8 mouse cellular contexts compared by ENCODE assay signal in genomic region chr6:122825923-122826742, GRCm38 (mm10). TPM values are rescaled to one million over a fixed set of nuclear protein-coding genes. Genes with fewer than 3 reads are reported as not detected.
DNase-seq lines count a peak whose midpoint lies in the region; ATAC-seq and TF ChIP-seq lines count a peak whose summit lies in the region.

No protein-coding gene starts in this region.

- H3K36me3 ChIP-seq in E14TG2a.4 (ENCODE audit: insufficient read depth, low read length), result no peaks in the 10 kb centered on the region
- H3K36me3 ChIP-seq in forebrain, embryonic 11.5 days (ENCODE audit: control insufficient read depth, insufficient read depth, low read length), result no peaks in the 10 kb centered on the region
- H3K36me3 ChIP-seq in heart, postnatal 0 days (replicated peaks; ENCODE audit: control insufficient read depth, insufficient read depth, low read length), result peaks cover 30% of the 10 kb centered on the region
- H3K36me3 ChIP-seq in liver, postnatal 0 days (replicated peaks; ENCODE audit: insufficient read depth, low read length), result peaks cover 11% of the 10 kb centered on the region
- H3K36me3 ChIP-seq in neural tube, embryonic 14.5 days (ENCODE audit: control insufficient read depth, insufficient read depth, low read length), result peaks cover 8% of the 10 kb centered on the region; the same call in 1 of the 2 replicates
- peaks cover 3% of the 10 kb centered on the region; the same call in 1 of the 2 replicates for H3K36me3 ChIP-seq in thymus, adult 2 months (ENCODE audit: control insufficient read depth, insufficient read depth, low read length)

- H3K4me3 ChIP-seq in E14TG2a.4 (replicated peaks; ENCODE audit: low read length), result peak overlapping the region; percentile 73
- H3K4me3 ChIP-seq in forebrain, embryonic 11.5 days (ENCODE audit: low read depth, low read length), result peak overlapping the region; percentile 25; the same call in 1 of the 2 replicates
- H3K4me3 ChIP-seq in heart, postnatal 0 days (ENCODE audit: low read depth, low read length), result peak overlapping the region; percentile 44
- peak overlapping the region; percentile 48 for H3K4me3 ChIP-seq in liver, postnatal 0 days (ENCODE audit: low read depth, low read length)
- peak overlapping the region; percentile 26 for H3K4me3 ChIP-seq in neural tube, embryonic 14.5 days (ENCODE audit: low read depth, low read length)
- H3K4me3 ChIP-seq in thymus, adult 2 months (ENCODE audit: control insufficient read depth, insufficient read depth, low read length), result peak overlapping the region; percentile 57

- peak; percentile 73 for DNase-seq in c-Kit-positive CD71-positive TER-119-negative erythroid progenitor cells, embryonic 14.5 days (ENCODE audit: low read depth)
- DNase-seq in forebrain, embryonic 11.5 days (ENCODE audit: low spot score), result peak; percentile 67
- DNase-seq in heart, postnatal 0 days (ENCODE audit: low spot score), result peak; percentile 91
- peak; percentile 71 to 82 for DNase-seq in kidney, postnatal 4 days
- DNase-seq in liver, postnatal 0 days, result peak; percentile 66
- peak; percentile 53 for DNase-seq in thymus, adult 2 months

- TF ChIP-seq POLR2A in thymus, adult 2 months (IDR thresholded peaks at IDR 0.05; ENCODE audit: control insufficient read depth, extremely low read depth, insufficient read depth, low read length, poor library complexity), result no peak

- no peak for TF ChIP-seq CTCF in E14TG2a.4 (conservative IDR thresholded peaks at IDR 0.05; ENCODE audit: low read length)
- TF ChIP-seq CTCF in heart, postnatal 0 days (IDR thresholded peaks at IDR 0.05; ENCODE audit: low read depth), result no peak
- TF ChIP-seq CTCF in liver, postnatal 0 days (IDR thresholded peaks at IDR 0.05; ENCODE audit: low read depth), result no peak
- TF ChIP-seq CTCF in thymus, adult 2 months (IDR thresholded peaks at IDR 0.05; ENCODE audit: borderline replicate concordance, control insufficient read depth, extremely low read depth, insufficient read depth, low read length, poor library complexity), result no peak

- no peaks in the 10 kb centered on the region for H3K9me3 ChIP-seq in E14TG2a.4 (ENCODE audit: low read length)
- H3K9me3 ChIP-seq in forebrain, embryonic 11.5 days (ENCODE audit: control insufficient read depth, low read length), result no peaks in the 10 kb centered on the region
- no peaks in the 10 kb centered on the region for H3K9me3 ChIP-seq in heart, postnatal 0 days (replicated peaks; ENCODE audit: control insufficient read depth, low read length)
- H3K9me3 ChIP-seq in liver, postnatal 0 days (ENCODE audit: low read length), result no peaks in the 10 kb centered on the region
- no peaks in the 10 kb centered on the region for H3K9me3 ChIP-seq in neural tube, embryonic 14.5 days (ENCODE audit: control insufficient read depth, low read length)

- H3K27me3 ChIP-seq in E14TG2a.4 (ENCODE audit: insufficient read depth, low read length), result peaks cover 31% of the 10 kb centered on the region
- no peaks in the 10 kb centered on the region for H3K27me3 ChIP-seq in forebrain, embryonic 11.5 days (ENCODE audit: control insufficient read depth, insufficient read depth, low read length)
- no peaks in the 10 kb centered on the region for H3K27me3 ChIP-seq in heart, postnatal 0 days (ENCODE audit: control insufficient read depth, insufficient read depth, low read length)
- no peaks in the 10 kb centered on the region for H3K27me3 ChIP-seq in liver, postnatal 0 days (ENCODE audit: insufficient read depth, low read length)
- H3K27me3 ChIP-seq in neural tube, embryonic 14.5 days (ENCODE audit: control insufficient read depth, insufficient read depth, low read length), result no peaks in the 10 kb centered on the region
- no peaks in the 10 kb centered on the region for H3K27me3 ChIP-seq in thymus, adult 2 months (ENCODE audit: control insufficient read depth, insufficient read depth, low read length)

- TF ChIP-seq EP300 in heart, postnatal 0 days (IDR thresholded peaks at IDR 0.05; ENCODE audit: low read depth), result no peak
- no peak for TF ChIP-seq EP300 in liver, postnatal 0 days (IDR thresholded peaks at IDR 0.05; ENCODE audit: low read depth)

- peak; percentile 64 for ATAC-seq in forebrain, embryonic 11.5 days (replicated peaks; ENCODE audit: low FRiP score)
- peak; percentile 92 for ATAC-seq in heart, postnatal 0 days (ENCODE audit: insufficient read depth, low read depth)
- ATAC-seq in liver, postnatal 0 days, result peak; percentile 91
- peak; percentile 58 for ATAC-seq in neural tube, embryonic 14.5 days (ENCODE audit: low read depth)

- 2% methylated on average over 29 of the region's 29 CpGs for WGBS in forebrain, embryonic 11.5 days
- 2% methylated on average over 28 of the region's 29 CpGs for WGBS in heart, postnatal 0 days
- WGBS in liver, postnatal 0 days (ENCODE audit: insufficient replicate concordance), result 5% methylated on average over 29 of the region's 29 CpGs
- 7% methylated on average over 29 of the region's 29 CpGs for WGBS in neural tube, embryonic 14.5 days
- whole genome bisulfite sequencing in thymus, adult 2 months, result 9% methylated on average over 29 of the region's 29 CpGs

- peak overlapping the region; percentile 55 for H3K4me2 ChIP-seq in forebrain, embryonic 11.5 days (ENCODE audit: low read depth, low read length, severe bottlenecking)
- H3K4me2 ChIP-seq in heart, postnatal 0 days (ENCODE audit: low read depth, low read length), result peak overlapping the region; percentile 72
- peak overlapping the region; percentile 89 for H3K4me2 ChIP-seq in liver, postnatal 0 days (ENCODE audit: low read depth, low read length)
- H3K4me2 ChIP-seq in neural tube, embryonic 14.5 days (ENCODE audit: low read depth, low read length), result peak overlapping the region; percentile 61

- H3K4me1 ChIP-seq in E14TG2a.4 (replicated peaks; ENCODE audit: low read depth, low read length), result peaks cover 58% of the 10 kb centered on the region
- H3K4me1 ChIP-seq in forebrain, embryonic 11.5 days (replicated peaks; ENCODE audit: control insufficient read depth, insufficient read depth, low read length), result peaks cover 6% of the 10 kb centered on the region; the same call in 1 of the 2 replicates
- H3K4me1 ChIP-seq in heart, postnatal 0 days (ENCODE audit: control insufficient read depth, insufficient read depth), result peaks cover 42% of the 10 kb centered on the region
- peaks cover 42% of the 10 kb centered on the region for H3K4me1 ChIP-seq in liver, postnatal 0 days (ENCODE audit: insufficient read depth)
- H3K4me1 ChIP-seq in neural tube, embryonic 14.5 days (ENCODE audit: control insufficient read depth, insufficient read depth, low read length), result peaks cover 14% of the 10 kb centered on the region
- H3K4me1 ChIP-seq in thymus, adult 2 months (replicated peaks; ENCODE audit: control insufficient read depth, insufficient read depth, low read length), result peaks cover 24% of the 10 kb centered on the region

- peak overlapping the region; percentile 52 for H3K9ac ChIP-seq in forebrain, embryonic 11.5 days (ENCODE audit: low read length)
- H3K9ac ChIP-seq in heart, postnatal 0 days (replicated peaks; ENCODE audit: low read depth, low read length), result peak overlapping the region; percentile 47
- peak overlapping the region; percentile 59 for H3K9ac ChIP-seq in liver, postnatal 0 days (replicated peaks)
- H3K9ac ChIP-seq in neural tube, embryonic 14.5 days (replicated peaks; ENCODE audit: low read depth, low read length), result peak overlapping the region; percentile 35

- H3K27ac ChIP-seq in forebrain, embryonic 11.5 days (ENCODE audit: low read depth, low read length), result no peak overlapping the region
- peak overlapping the region; percentile 83 for H3K27ac ChIP-seq in heart, postnatal 0 days (ENCODE audit: low read depth)
- H3K27ac ChIP-seq in liver, postnatal 0 days (ENCODE audit: low read depth), result peak overlapping the region; percentile 44; the same call in 1 of the 2 replicates
- no peak overlapping the region for H3K27ac ChIP-seq in neural tube, embryonic 14.5 days (ENCODE audit: low read depth, low read length)
- H3K27ac ChIP-seq in thymus, adult 2 months (ENCODE audit: control insufficient read depth, insufficient read depth, low read length), result no peak overlapping the region

RNA-seq across cellular contexts. Expression of gene Foxj2, which starts 6.4 kb away (rescaled TPM):
- 5.0 and 5.4 TPM in 2 replicates for polyA plus RNA-seq in forebrain, embryonic 11.5 days (2014; fragmentation: Nextera tagmentation; extraction: Ambion mirVana)
- total RNA-seq in heart, postnatal 0 days (2014; rRNA removed; ENCODE audit: low replicate concordance), result 17.8 TPM in 2 replicates
- 4.4 and 4.5 TPM in 2 replicates for polyA plus RNA-seq in heart, postnatal 0 days (2015; fragmentation: Nextera tagmentation; extraction: Ambion mirVana)
- polyA plus RNA-seq in liver, postnatal 0 days (2015; fragmentation: Nextera tagmentation; extraction: Ambion mirVana), result 1.0 and 1.2 TPM in 2 replicates
- 8.8 and 9.8 TPM in 2 replicates for polyA plus RNA-seq in neural tube, embryonic 14.5 days (2014; fragmentation: Nextera tagmentation; extraction: Ambion mirVana)
- 20.2 and 22.5 TPM in 2 replicates for polyA plus RNA-seq in thymus, adult 2 months (2012; rRNA removed)

RNA-seq across cellular contexts. Expression of gene Slc2a3, which starts 24.7 kb away (rescaled TPM):
- 30.3 and 37.6 TPM in 2 replicates for polyA plus RNA-seq in forebrain, embryonic 11.5 days (2014; fragmentation: Nextera tagmentation; extraction: Ambion mirVana)
- 21.4 and 21.6 TPM in 2 replicates for total RNA-seq in heart, postnatal 0 days (2014; rRNA removed; ENCODE audit: low replicate concordance)
- 1.7 and 1.8 TPM in 2 replicates for polyA plus RNA-seq in heart, postnatal 0 days (2015; fragmentation: Nextera tagmentation; extraction: Ambion mirVana)
- 7.3 and 8.5 TPM in 2 replicates for polyA plus RNA-seq in liver, postnatal 0 days (2015; fragmentation: Nextera tagmentation; extraction: Ambion mirVana)
- 44.3 and 45.4 TPM in 2 replicates for polyA plus RNA-seq in neural tube, embryonic 14.5 days (2014; fragmentation: Nextera tagmentation; extraction: Ambion mirVana)
- 11.7 and 12.8 TPM in 2 replicates for polyA plus RNA-seq in thymus, adult 2 months (2012; rRNA removed)

RNA-seq across cellular contexts. Expression of gene C3ar1, which starts 29.8 kb away (rescaled TPM):
- polyA plus RNA-seq in forebrain, embryonic 11.5 days (2014; fragmentation: Nextera tagmentation; extraction: Ambion mirVana), result 1.5 and 1.6 TPM in 2 replicates
- total RNA-seq in heart, postnatal 0 days (2014; rRNA removed; ENCODE audit: low replicate concordance), result 0.46 and 2.9 TPM in 2 replicates
- 2.3 and 2.4 TPM in 2 replicates for polyA plus RNA-seq in heart, postnatal 0 days (2015; fragmentation: Nextera tagmentation; extraction: Ambion mirVana)
- polyA plus RNA-seq in liver, postnatal 0 days (2015; fragmentation: Nextera tagmentation; extraction: Ambion mirVana), result 1.8 and 2.1 TPM in 2 replicates
- 0.72 and 2.7 TPM in 2 replicates for polyA plus RNA-seq in neural tube, embryonic 14.5 days (2014; fragmentation: Nextera tagmentation; extraction: Ambion mirVana)
- 2.4 and 4.3 TPM in 2 replicates for polyA plus RNA-seq in thymus, adult 2 months (2012; rRNA removed)

RNA-seq across cellular contexts. Expression of gene Necap1, which starts 48.1 kb away (rescaled TPM):
- 63.1 TPM in 2 replicates for polyA plus RNA-seq in forebrain, embryonic 11.5 days (2014; fragmentation: Nextera tagmentation; extraction: Ambion mirVana)
- 37.7 and 40.3 TPM in 2 replicates for total RNA-seq in heart, postnatal 0 days (2014; rRNA removed; ENCODE audit: low replicate concordance)
- polyA plus RNA-seq in heart, postnatal 0 days (2015; fragmentation: Nextera tagmentation; extraction: Ambion mirVana), result 35.9 and 37.0 TPM in 2 replicates
- 18.5 and 19.6 TPM in 2 replicates for polyA plus RNA-seq in liver, postnatal 0 days (2015; fragmentation: Nextera tagmentation; extraction: Ambion mirVana)
- 172 and 177 TPM in 2 replicates for polyA plus RNA-seq in neural tube, embryonic 14.5 days (2014; fragmentation: Nextera tagmentation; extraction: Ambion mirVana)
- polyA plus RNA-seq in thymus, adult 2 months (2012; rRNA removed), result 14.3 and 19.5 TPM in 2 replicates

Comparison
In these comparisons a context has a peak if more than half of its experiments do, and no peak if none do; other contexts are left out.
1. H3K27ac ChIP-seq: peak in heart, postnatal 0 days (single experiment) and liver, postnatal 0 days (single experiment); none in forebrain, embryonic 11.5 days (single experiment), neural tube, embryonic 14.5 days (single experiment) and thymus, adult 2 months (single experiment).
2. Peak in every context shown above with its lines, with median percentiles within 50 percentile points of each other: H3K4me3 ChIP-seq, DNase-seq, ATAC-seq, H3K4me2 ChIP-seq and H3K9ac ChIP-seq.